Mouse (Mus musculus) intestine, postnatal 0 days (tissue): ENCODE measurements around the gene Gm47955. TPM values are rescaled to one million over a fixed set of nuclear protein-coding genes. Genes with fewer than 3 reads are reported as not detected.
A peak's percentile ranks its signal among the peaks of the same experiment; 100 is the strongest.
"Not testable (repeated sequence)": the region's sequence is repeated elsewhere in the genome, so short reads cannot be mapped to it uniquely, and the experiment has no call there.

Experiments used
- ATAC-seq: fragments of 200-750 bp; cut with Nextera tagmentation; 2 replicates; pipeline ENCODE4 v1.8.0; 2017; ENCODE audit warnings: mild to moderate bottlenecking, moderate TSS enrichment, moderate library complexity
- H3K27ac ChIP-seq: fragments of 300-500 bp; sonication (generic); 2 replicates; pipeline ENCODE4 v1.5.1; 2014; ENCODE audit warnings: mild to moderate bottlenecking, low read depth, low read length, moderate library complexity
- H3K27me3 ChIP-seq: fragments of 300-500 bp; sonication (generic); replicated peaks from 2 replicates; pipeline ENCODE4 v1.6.1; 2014; ENCODE audit warnings: low read length, mixed read lengths; ENCODE audit not compliant: control insufficient read depth, insufficient read depth
- H3K36me3 ChIP-seq: fragments of 300-500 bp; sonication (generic); 2 replicates; pipeline ENCODE4 v1.6.1; 2014; ENCODE audit warnings: mild to moderate bottlenecking, moderate library complexity; ENCODE audit not compliant: control insufficient read depth, insufficient read depth
- H3K4me1 ChIP-seq: fragments of 300-500 bp; sonication (generic); replicated peaks from 2 replicates; pipeline ENCODE4 v1.6.1; 2014; ENCODE audit warnings: antibody characterized with exemption, low read length, mixed read lengths; ENCODE audit not compliant: control insufficient read depth, insufficient read depth
- H3K4me2 ChIP-seq: fragments of 300-500 bp; sonication (generic); replicated peaks from 2 replicates; pipeline ENCODE4 v1.6.1; 2014; ENCODE audit warnings: low read depth, mild to moderate bottlenecking, moderate library complexity
- H3K4me3 ChIP-seq: fragments of 300-500 bp; sonication (generic); 2 replicates; pipeline ENCODE4 v1.5.1; 2014; ENCODE audit warnings: low read depth, low read length
- H3K9ac ChIP-seq: fragments of 300-500 bp; sonication (generic); 2 replicates; pipeline ENCODE4 v1.6.1; 2014; ENCODE audit warnings: mild to moderate bottlenecking, low read depth, low read length
- H3K9me3 ChIP-seq: fragments of 300-500 bp; sonication (generic); 2 replicates; pipeline ENCODE4 v1.6.1; 2016; ENCODE audit warnings: mixed run types; ENCODE audit not compliant: control insufficient read depth
- CTCF ChIP-seq: sonication (generic); IDR thresholded peaks from 2 replicates; pipeline ENCODE4 v1.5.1; 2016; ENCODE audit warnings: low read depth, mild to moderate bottlenecking, control low read depth, antibody characterized with exemption, moderate library complexity
- WGBS: fragments of 180-500 bp; shearing (Covaris S2); extraction: QIAGEN DNeasy Blood & Tissue Kit; methylation state at CpG from one replicate; pipeline ENCODE4 v1.1.7; 2014; 5-methylcytosine and 5-hydroxymethylcytosine counted together
- polyA plus RNA-seq: library from polyadenylated mRNA; unstranded; fragments of >200 nt; fragmentation: Nextera tagmentation; extraction: Ambion mirVana; gene quantifications from 2 replicates; pipeline ENCODE4 v1.2.1, GENCODE M21; 2015

The Gm47955 gene
- polyA plus RNA-seq, 1 experiment from 2014 or later = not detected

DNA sequence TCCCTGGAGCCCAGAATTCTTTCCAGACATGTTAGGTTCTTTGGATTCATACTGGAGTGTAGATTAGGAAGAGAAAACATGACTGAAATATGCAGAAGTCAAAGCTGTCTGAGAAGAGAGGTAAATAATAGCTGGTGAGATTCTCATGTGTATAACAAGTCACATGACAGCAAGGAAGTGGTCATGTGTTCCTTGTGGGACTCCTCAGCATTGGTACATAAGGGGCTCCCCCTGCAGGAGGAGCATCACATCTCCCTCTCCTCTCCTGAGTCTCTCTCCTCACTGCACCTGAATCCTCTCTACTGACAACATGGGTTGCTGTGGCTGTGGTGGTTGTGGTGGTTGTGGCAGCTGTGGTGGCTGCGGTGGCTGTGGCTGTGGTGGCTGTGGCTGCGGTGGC lies 14.1 kb upstream of the Gm47955 start:
- not testable (repeated sequence) for H3K4me1 ChIP-seq, ATAC-seq, H3K27me3 ChIP-seq, H3K4me3 ChIP-seq, H3K36me3 ChIP-seq, H3K9ac ChIP-seq, H3K4me2 ChIP-seq, H3K27ac ChIP-seq, H3K9me3 ChIP-seq
- 100% methylated on average over 2 of the region's 2 CpGs for WGBS

DNA sequence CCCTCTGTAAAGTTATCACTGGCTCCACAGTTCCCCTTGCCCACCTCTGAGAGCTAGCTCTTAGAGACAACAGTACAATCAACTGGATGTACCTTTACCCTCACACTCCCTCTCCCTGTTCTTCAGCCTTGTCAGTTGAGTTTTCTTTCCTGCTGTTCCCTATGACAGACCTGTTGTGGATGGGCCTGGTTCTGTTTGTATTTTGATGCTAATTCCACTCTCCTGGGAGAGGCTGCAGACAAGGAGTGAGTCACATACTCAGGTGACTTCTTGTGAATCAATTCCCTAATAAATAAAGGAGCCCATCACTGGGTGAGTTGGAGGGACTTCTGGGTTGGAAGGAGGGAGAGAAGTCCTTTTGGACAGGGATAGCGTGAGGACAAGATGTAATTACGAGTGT lies 11.5 kb upstream of the Gm47955 start:
- no peaks in the 10 kb centered on the region for H3K27me3 ChIP-seq
- no peaks in the 10 kb centered on the region for H3K9me3 ChIP-seq
- H3K9ac ChIP-seq = no peak overlapping the region
- 90% methylated on average over 2 of the region's 2 CpGs for WGBS
- H3K4me2 ChIP-seq = no peak overlapping the region
- H3K27ac ChIP-seq = no peak overlapping the region
- no peak overlapping the region for H3K4me3 ChIP-seq
- TF ChIP-seq CTCF = no peak
- H3K36me3 ChIP-seq = no peaks in the 10 kb centered on the region
- H3K4me1 ChIP-seq = no peaks in the 10 kb centered on the region
- no peak for ATAC-seq

DNA sequence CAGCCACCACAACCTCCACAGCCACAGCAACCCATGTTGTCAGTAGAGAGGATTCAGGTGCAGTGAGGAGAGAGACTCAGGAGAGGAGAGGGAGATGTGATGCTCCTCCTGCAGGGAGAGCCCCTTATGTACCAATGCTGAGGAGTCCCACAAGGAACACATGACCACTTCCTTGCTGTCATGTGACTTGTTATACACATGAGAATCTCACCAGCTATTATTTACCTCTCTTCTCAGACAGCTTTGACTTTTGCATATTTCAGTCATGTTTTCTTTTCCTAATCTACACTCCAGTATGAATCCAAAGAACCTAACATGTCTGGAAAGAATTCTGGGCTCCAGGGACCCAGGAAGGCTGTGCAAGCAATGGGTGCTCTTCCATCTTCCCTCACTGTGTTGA lies 4.2 kb upstream of the Gm47955 start, which contains the start of gene Gm7544:
Gm7544 (minus strand) TSS at position 101 of the 400 bp plus-strand sequence.
- H3K4me2 ChIP-seq, H3K4me1 ChIP-seq, H3K9ac ChIP-seq, H3K4me3 ChIP-seq, H3K27me3 ChIP-seq, H3K27ac ChIP-seq, H3K36me3 ChIP-seq, ATAC-seq, H3K9me3 ChIP-seq: not testable (repeated sequence)

DNA sequence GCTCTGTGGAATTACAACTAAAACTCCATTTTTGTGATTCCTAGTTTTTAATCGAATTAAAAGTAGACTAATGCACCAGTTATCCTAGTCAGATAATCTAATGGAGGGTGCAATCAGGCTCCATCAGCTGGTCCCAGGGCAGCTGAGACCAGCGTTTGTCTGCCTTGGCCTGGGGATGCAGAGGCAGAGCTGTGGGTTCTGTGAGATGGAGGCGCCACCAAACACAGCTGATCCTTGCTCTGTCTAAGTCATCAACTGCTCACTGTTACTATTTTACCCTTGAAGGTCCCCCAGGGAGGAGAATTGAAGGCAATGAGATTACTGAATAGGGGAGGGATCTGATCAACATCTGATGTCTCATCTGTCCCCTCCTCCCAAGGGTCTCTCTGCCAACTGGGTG lies 6.3 kb downstream of the Gm47955 start:
- Histone ChIP-seq H3K4me1 (no peaks in the 10 kb centered on the region), H3K27me3 (no peaks in the 10 kb centered on the region), H3K4me2 (no peak overlapping the region), H3K9me3 (no peaks in the 10 kb centered on the region), H3K4me3 (no peak overlapping the region), H3K9ac (no peak overlapping the region), H3K36me3 (no peaks in the 10 kb centered on the region), H3K27ac (no peak overlapping the region)
- 71% methylated on average over 3 of the region's 3 CpGs for whole genome bisulfite sequencing
- ATAC-seq = no peak
- no peak for TF ChIP-seq CTCF

DNA sequence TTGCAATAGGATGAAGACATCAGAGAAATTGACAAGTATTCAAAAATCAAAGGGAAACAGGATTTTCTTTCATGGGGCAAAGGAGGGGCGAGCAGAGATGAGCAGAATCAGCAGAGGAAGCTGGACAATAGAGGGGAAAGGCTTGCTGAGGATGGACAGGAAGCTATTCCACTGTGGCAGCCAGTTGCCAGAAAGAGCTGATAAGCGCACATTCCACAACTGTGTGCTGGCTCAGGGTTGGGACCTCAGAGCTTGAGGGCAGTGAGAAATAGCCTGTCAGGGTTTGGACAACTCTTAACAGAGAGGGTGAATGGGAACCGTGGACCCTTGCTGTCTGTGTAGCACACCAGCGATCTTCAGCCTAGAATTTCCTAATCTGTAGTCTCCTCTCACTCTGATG lies 12.0 kb downstream of the Gm47955 start:
- no peak for ATAC-seq
- H3K36me3 ChIP-seq = no peaks in the 10 kb centered on the region
- no peak for TF ChIP-seq CTCF
- no peaks in the 10 kb centered on the region for H3K4me1 ChIP-seq
- WGBS = 46% methylated on average over 4 of the region's 4 CpGs
- no peak overlapping the region for H3K4me3 ChIP-seq
- H3K4me2 ChIP-seq = no peak overlapping the region
- no peaks in the 10 kb centered on the region for H3K9me3 ChIP-seq
- no peaks in the 10 kb centered on the region for H3K27me3 ChIP-seq
- no peak overlapping the region for H3K27ac ChIP-seq
- H3K9ac ChIP-seq = no peak overlapping the region

DNA sequence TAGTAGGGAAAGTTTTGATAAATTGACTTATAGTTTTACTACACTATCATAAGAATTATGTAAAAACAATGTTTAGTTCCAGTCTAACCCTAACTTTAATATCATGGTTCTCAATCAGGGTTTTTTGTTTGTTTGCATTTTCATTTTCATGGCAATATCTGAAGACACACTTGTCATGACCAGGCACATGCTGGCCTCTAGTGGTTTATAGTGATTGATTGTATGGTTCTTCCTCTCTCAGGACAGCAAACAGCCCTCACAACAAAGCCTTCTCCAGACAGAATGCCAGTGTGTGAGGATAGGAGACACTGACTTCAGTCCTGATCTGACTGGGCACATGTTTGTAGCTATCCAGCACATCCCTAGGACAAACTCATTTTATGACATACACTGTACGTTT lies 13.2 kb downstream of the Gm47955 start:
- no peak for ATAC-seq
- Histone ChIP-seq H3K36me3 (no peaks in the 10 kb centered on the region), H3K4me1 (no peaks in the 10 kb centered on the region), H3K27ac (no peak overlapping the region), H3K4me3 (no peak overlapping the region), H3K4me2 (no peak overlapping the region), H3K9me3 (no peaks in the 10 kb centered on the region), H3K27me3 (no peaks in the 10 kb centered on the region), H3K9ac (no peak overlapping the region)
- TF ChIP-seq CTCF = peak; percentile 43
- 78% methylated on average over 1 of the region's 1 CpGs for WGBS

DNA sequence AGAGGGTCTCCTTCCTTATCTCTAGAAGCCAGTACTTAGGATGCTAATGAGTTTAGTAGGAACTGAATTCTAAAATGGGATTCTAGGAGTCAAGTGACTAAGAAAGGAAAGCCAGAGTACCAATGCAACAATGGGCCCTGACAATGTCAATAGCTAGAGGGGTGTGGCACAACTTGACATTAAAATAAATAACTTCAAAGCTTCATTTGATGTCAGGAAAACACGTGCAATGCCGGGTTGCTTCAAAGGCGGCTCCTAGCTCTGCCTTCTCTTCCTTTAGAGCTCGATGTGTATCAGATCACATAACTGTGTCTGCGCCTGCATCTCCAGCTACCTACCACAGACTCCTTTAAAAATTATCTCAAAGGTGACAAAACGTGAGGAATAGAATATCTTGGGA lies 13.8 kb downstream of the Gm47955 start:
- 67% methylated on average over 6 of the region's 6 CpGs for WGBS
- Histone ChIP-seq H3K27me3 (no peaks in the 10 kb centered on the region), H3K4me2 (no peak overlapping the region), H3K4me1 (no peaks in the 10 kb centered on the region), H3K4me3 (no peak overlapping the region), H3K9me3 (no peaks in the 10 kb centered on the region), H3K36me3 (no peaks in the 10 kb centered on the region), H3K27ac (no peak overlapping the region), H3K9ac (no peak overlapping the region)
- ATAC-seq = no peak
- TF ChIP-seq CTCF = no peak
